Mouse (Mus musculus): Measurements from ENCODE around the gene Lrp6.

DNA sequence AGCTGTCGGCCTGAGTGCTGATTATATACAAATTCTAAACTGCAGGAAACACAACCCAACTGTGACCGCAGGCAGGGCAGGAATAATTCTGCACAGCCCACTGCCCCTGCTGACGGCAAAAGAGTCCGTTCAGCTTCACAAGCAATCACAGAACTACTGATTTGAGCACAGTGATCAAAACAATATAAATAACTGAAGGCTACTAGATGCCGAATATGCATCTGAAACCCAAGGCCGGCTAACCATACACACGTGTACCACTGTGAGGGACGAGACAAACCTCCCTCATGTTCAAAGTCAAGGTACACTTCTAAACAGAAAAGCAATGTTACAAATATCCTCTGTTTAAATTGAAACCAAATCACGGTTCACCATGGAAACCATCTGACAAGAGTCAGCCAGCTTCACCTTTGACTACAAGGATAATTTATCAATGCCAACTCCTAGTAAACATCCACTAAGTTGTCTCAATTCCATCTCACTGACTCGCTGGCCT lies 57.0 kb downstream of the Lrp6 start:
- TF ChIP-seq GATA1 (IDR thresholded peaks at IDR 0.05; ENCODE audit: low read length) (no peak), TAL1 (IDR thresholded peaks at IDR 0.05; ENCODE audit: low read length) (no peak)

Data from erythroblast, embryonic 14.5 days (primary cell).